Mouse (Mus musculus): Measurements from ENCODE around the gene Flywch1. TPM values are rescaled to one million over a fixed set of nuclear protein-coding genes. Genes with fewer than 3 reads are reported as not detected.

The Flywch1 gene
- total RNA-seq, 2 experiments from 2014 or later = 87.6 to 92.3 TPM

DNA sequence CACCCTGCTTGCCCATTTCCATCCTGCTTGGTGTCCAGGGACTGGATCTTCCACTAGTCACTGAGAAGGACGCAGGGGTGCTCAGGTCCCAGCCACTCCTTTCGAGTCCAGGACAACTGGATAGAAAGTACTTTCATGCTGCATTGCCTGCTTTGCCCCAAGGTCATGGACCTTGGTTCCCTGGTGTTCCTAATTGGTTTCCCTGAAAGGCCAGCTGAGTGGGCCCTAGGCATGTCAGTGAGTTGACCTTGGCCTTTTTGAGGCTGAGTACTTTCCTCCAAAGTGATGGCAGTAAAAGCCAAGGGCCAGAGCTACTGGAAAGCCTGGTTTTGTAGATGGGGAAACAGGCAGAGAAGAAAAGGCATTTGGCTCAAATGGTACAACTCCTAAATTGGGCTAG, 49.5 kb downstream of the Flywch1 start:
- intact Hi-C loops (cut with DNase I) = no loop called here

DNA sequence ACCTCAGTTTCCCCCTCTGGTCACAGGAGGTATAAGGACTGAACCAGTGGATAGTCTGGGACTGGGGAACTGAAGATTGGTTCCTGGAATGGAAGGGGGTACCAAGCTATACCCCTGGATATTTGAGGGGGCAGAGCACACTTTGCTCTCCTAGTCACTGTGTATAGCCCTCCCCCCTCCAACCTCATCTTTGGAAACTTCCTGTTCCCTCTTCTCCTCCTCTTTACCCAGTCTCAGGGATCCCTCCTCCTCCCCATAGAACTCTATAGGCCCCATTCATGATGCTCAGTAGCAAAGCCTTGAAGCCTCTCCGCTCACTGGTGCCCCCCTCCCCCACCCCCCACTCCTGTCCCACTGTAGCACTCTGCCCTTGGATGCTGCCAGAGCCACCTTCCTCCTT, 51.9 kb downstream of the Flywch1 start:
- DNase-seq = no peak
- intact Hi-C loops (cut with DNase I) = no loop called here

More for the DNA sequence above, 49.5 kb downstream of the Flywch1 start:
- DNase-seq = no peak

DNA sequence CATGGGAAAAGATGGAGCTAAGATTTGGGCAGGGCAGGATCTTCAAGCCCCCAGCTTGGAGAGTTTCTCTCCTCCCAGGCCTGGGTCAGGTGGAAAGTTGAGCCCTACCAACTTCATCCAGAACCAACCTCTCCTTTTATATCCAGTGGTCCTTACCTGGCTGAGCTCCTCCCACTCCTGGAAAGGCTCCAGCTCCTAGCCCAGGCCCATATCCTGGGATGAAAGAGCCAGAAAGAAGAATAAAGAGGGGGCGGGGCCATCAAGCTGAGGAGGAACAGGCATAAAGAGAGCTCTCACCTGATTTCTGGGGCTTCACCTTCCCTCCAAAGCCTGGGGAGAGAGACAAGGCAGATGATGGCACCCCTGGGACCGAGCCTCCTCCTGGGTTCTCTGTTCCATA, 54.4 kb downstream of the Flywch1 start:
- intact Hi-C loops (cut with DNase I) = no loop called here

DNA sequence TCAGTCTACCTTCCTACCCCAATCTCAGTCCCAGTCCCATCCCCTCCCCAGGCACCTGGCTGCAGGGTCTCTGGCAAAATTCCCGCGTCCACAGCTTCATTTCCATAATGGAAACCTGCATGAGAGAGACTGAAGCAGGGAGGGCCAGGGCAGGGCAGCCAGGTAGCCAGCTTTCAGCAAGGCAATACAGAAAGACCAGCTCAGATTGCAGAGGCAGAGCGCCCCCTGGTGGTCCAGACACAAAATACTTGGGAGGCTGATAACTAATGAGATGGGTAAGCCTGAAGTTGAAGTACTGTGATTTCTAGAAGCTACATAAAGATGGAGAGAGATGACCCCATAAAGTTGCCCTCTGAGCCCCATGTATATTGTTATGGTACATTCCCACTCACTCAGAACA, 65.2 kb downstream of the Flywch1 start:
- intact Hi-C loops (cut with DNase I) = no loop called here
- DNase-seq = peak; percentile 82

More for the DNA sequence above, 54.4 kb downstream of the Flywch1 start:
- DNase-seq = no peak

DNA sequence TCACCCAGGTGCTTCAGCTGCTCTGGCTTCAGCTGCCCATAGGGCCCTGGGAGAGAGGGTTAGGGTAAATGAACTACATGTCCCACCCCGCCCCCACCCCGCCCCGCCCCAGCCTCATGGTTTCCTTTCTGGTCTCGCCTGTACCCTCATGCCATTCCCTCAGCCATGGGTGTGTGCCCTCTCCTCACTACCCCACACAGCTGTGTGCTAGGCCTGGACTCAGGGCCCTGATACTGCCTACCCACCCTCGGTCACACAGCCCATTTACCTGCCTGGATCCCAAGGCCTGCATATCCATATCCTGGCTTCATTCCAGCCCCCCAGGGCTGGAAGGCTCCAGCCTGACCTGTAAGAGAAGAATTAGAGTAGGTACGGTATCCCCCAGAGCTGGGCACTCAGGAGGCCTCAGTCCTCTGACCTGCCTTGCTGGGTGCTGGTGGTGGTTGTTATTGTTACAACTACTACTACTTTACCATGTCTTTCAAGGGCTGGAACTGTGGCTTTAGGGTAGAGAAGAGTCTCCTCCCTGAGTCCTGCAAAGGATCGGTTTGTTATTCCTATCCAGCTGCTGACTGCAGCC, 65.8 kb downstream of the Flywch1 start:
- intact Hi-C loops (cut with DNase I) = no loop called here

DNA sequence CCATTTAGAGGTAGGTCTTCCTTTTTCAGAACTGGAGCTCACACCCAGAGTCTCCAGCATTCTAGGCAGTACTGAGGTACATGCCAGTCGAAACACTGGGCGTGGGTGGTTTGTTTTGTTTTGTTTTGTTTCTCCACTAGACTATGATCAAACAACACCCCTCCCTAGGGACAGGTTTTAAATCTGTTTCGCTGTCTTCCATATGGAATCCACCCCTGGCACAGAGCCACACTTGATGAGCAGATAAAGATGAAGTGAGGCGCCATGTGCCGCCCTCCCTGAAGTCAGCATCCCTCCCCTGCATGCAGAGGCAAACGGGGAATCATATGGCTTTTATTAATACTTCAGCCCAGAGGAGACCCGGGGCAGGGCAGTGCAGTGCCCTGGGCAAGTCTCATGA, 66.7 kb downstream of the Flywch1 start:
- peak; percentile 49 for DNase-seq
- intact Hi-C loops (cut with DNase I) = no loop called here

More for the DNA sequence above, 65.8 kb downstream of the Flywch1 start:
- DNase-seq = no peak

DNA sequence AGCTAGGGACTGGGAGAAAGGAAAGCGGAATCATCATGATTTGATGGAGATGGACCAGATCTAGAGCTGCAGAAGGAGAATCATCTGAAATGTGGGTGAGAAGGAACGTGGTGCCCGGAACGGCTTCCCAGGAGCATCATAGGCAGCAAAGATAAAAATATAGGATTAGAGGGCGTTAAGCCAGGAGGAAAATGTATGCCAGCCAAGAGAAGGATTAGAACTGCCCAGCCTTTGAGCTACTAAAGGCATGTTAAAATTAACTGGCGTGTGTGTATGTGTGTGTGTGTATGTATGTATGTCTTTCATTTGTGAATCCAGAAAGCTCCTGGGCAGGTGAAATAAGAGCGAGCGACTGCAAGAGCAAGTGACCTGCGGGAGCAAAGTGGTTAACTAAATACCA, 68.1 kb downstream of the Flywch1 start:
- no peak for DNase-seq
- intact Hi-C loops (cut with DNase I) = no loop called here

Other genes with a start within 250 kb of the Flywch1 start
- gene Zfp213, start 207.4 kb downstream of the Flywch1 start, total RNA-seq (2021) = 1 to 10 TPM; 6.4 to 7.3 TPM
- gene Zfp13, start 172.1 kb downstream of the Flywch1 start, total RNA-seq (2021) = 10 to 100 TPM; 42.1 to 42.4 TPM
- not detected for gene Zscan10, start 170.7 kb downstream of the Flywch1 start, total RNA-seq (2021)
- 1 to 10 TPM; 1.5 TPM for gene Mmp25, start 126.3 kb downstream of the Flywch1 start, total RNA-seq (2021)
- not detected for gene Bicdl2, start 111.1 kb downstream of the Flywch1 start, total RNA-seq (2021)
- 100 to 1,000 TPM; 119 to 126 TPM for gene Hcfc1r1, start 98.0 kb downstream of the Flywch1 start, total RNA-seq (2021)
- 10 to 100 TPM; 14.3 to 16.2 TPM for gene Thoc6, start 97.7 kb downstream of the Flywch1 start, total RNA-seq (2021)
- gene Tnfrsf12a, start 94.1 kb downstream of the Flywch1 start, total RNA-seq (2021) = 1 to 10 TPM; 1.3 to 1.9 TPM
- under 1 TPM in 1 of 2 experiments, not detected in 1; 0.24 TPM for gene Cldn6, start 92.4 kb downstream of the Flywch1 start, total RNA-seq (2021)
- under 1 TPM in 1 of 2 experiments, not detected in 1; 0.32 TPM for gene Cldn9, start 87.6 kb downstream of the Flywch1 start, total RNA-seq (2021)
- under 1 TPM in 1 of 2 experiments, not detected in 1; 0.32 TPM for gene 1520401A03Rik, start 48.8 kb downstream of the Flywch1 start, total RNA-seq (2021)
- gene Pkmyt1, start 45.3 kb downstream of the Flywch1 start, total RNA-seq (2021) = 1 to 10 TPM; 8.1 to 8.4 TPM
- 10 to 100 TPM; 46.4 to 50.7 TPM for gene Paqr4, start 30.7 kb downstream of the Flywch1 start, total RNA-seq (2021)
- under 1 TPM; 0.46 to 0.87 TPM for gene Kremen2, start 25.8 kb downstream of the Flywch1 start, total RNA-seq (2021)
- gene Flywch2, start 14.5 kb upstream of the Flywch1 start, total RNA-seq (2021) = 10 to 100 TPM; 19.4 to 20.2 TPM
- gene Srrm2, start 18.9 kb upstream of the Flywch1 start, total RNA-seq (2021) = 100 to 1,000 TPM; 518 to 552 TPM
- gene Elob, start 57.5 kb upstream of the Flywch1 start, total RNA-seq (2021) = 100 to 1,000 TPM; 435 to 447 TPM
- under 1 TPM; 0.34 to 0.48 TPM for gene Prss33, start 64.5 kb upstream of the Flywch1 start, total RNA-seq (2021)
- 1 to 10 TPM in 1 of 2 experiments, under 1 TPM in 1; 0.74 to 1.4 TPM for gene Prss32, start 72.3 kb upstream of the Flywch1 start, total RNA-seq (2021)
- gene Prss41, start 72.6 kb upstream of the Flywch1 start, total RNA-seq (2021) = 1 to 10 TPM; 3.8 to 4.7 TPM
- gene Prss21, start 96.5 kb upstream of the Flywch1 start, total RNA-seq (2021) = not detected
- gene Dcpp1, start 109.3 kb upstream of the Flywch1 start, total RNA-seq (2021) = not detected
- not detected for gene Dcpp2, start 109.3 kb upstream of the Flywch1 start, total RNA-seq (2021)
- gene Dcpp3, start 145.9 kb upstream of the Flywch1 start, total RNA-seq (2021) = not detected
- gene Sbp, start 170.1 kb upstream of the Flywch1 start, total RNA-seq (2021) = not detected
- gene Sbpl, start 183.7 kb upstream of the Flywch1 start, total RNA-seq (2021) = not detected
- gene Prss30, start 209.0 kb upstream of the Flywch1 start, total RNA-seq (2021) = under 1 TPM in 1 of 2 experiments, not detected in 1; 0.22 TPM
- gene Prss22, start 226.5 kb upstream of the Flywch1 start, total RNA-seq (2021) = not detected

All from left cerebral cortex, postnatal 4 days (tissue).